Mouse (Mus musculus) retina, adult 2 months (tissue): ENCODE data around the gene Gm17387.
"Not testable (repeated sequence)": the region's sequence is repeated elsewhere in the genome, so short reads cannot be mapped to it uniquely, and the experiment has no call there.

Source experiments
- DNase-seq: peaks from one replicate; pipeline ENCODE4 v3.0.0-alpha.2; 2012; ENCODE audit warnings: low read depth, low spot score

Gm17387 gene

GRCm38 (mm10) chr7:141016707-141017697 is 11.9 kb upstream of the Gm17387 start:
- no peak for DNase-seq

- not testable (repeated sequence) for DNase-seq
These were observed 11.1 kb upstream of the Gm17387 start, which contains the start of gene Ifitm6 for GRCm38 (mm10) chr7:141017824-141018223. Gene Ifitm6 (minus strand): TSS chr7:141017924.

- DNase-seq: no peak
These were observed 9.9 kb upstream of the Gm17387 start for GRCm38 (mm10) chr7:141019028-141019427.

- no peak for DNase-seq
These were observed 7.2 kb upstream of the Gm17387 start for GRCm38 (mm10) chr7:141021489-141022449.

GRCm38 (mm10) chr7:141024865-141025838 is 3.8 kb upstream of the Gm17387 start:
- no peak for DNase-seq

- no peak for DNase-seq
These were observed 2.7 kb upstream of the Gm17387 start for GRCm38 (mm10) chr7:141026097-141026739.

GRCm38 (mm10) chr7:141026740-141027098 is 2.2 kb upstream of the Gm17387 start:
- no peak for DNase-seq

GRCm38 (mm10) chr7:141030390-141030789 is 1.5 kb downstream of the Gm17387 start:
- DNase-seq: no peak

- DNase-seq: no peak
These were observed 3.7 kb downstream of the Gm17387 start for GRCm38 (mm10) chr7:141032458-141033167.

GRCm38 (mm10) chr7:141036624-141037023 is 7.7 kb downstream of the Gm17387 start:
- DNase-seq: not testable (repeated sequence)

GRCm38 (mm10) chr7:141038090-141039032 is 9.4 kb downstream of the Gm17387 start:
- no peak for DNase-seq

GRCm38 (mm10) chr7:141039386-141040107 is 10.6 kb downstream of the Gm17387 start:
- DNase-seq: no peak

- DNase-seq: no peak
These were observed 12.1 kb downstream of the Gm17387 start for GRCm38 (mm10) chr7:141040867-141041606.

GRCm38 (mm10) chr7:141041661-141042060 is 12.7 kb downstream of the Gm17387 start:
- DNase-seq: no peak

GRCm38 (mm10) chr7:141042539-141042938 is 13.6 kb downstream of the Gm17387 start:
- DNase-seq: no peak

GRCm38 (mm10) chr7:141046931-141047580 is 18.1 kb downstream of the Gm17387 start:
- DNase-seq: no peak
